Mouse (Mus musculus): Measurements from ENCODE around the gene Cldnd2.

DNA sequence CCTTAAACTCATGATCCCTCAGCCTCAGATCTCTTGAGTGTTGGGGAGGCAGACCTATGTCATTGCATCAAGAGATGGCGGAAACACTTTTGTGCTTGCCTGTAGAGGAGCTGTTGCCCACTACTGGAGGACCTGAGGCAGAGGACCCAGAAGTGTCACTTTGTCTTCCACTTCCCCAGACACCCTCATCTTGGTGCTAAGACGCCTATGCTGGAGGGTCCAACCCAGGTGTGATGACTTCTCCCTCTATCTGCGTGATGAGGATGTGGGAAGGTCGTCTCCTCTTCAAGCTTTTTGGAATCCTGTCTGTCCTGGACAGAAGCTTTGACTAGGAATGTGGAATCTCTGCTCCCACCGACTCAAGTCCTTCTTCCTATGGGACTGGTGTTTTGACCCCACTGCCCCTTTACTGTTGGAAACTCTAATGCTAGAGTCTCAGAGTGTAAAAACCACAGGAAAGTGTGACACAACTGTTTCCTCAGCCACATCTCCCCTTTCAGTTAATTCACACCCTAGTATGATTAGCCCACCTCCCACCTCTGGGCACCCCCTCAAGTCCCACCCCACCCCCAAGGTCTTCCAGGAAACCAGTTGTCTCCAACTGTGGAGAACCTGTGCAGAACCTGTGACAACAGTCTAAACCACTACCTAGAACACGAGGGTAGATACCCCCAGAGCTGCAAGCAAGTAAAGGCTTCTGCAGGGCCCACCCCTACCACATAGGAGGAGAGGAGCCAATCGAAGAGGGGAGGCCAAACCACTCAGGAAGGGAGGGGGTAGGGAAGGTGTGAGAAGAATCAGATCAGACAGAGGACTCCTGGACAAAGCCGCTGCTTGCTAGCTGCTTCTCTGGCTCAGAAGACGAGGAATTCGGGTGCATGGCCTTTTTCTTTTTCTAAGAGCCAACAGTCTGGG, 4.0 kb upstream of the Cldnd2 start, which contains the start of gene Nkg7:
- no peak for TF ChIP-seq GATA1 (IDR thresholded peaks at IDR 0.05; ENCODE audit: borderline replicate concordance, low read length)
- TF ChIP-seq FLI1 (IDR thresholded peaks at IDR 0.05; ENCODE audit: low read length) = no peak
